ENCODE assay signal across 8 mouse cellular contexts in the genomic region with DNA sequence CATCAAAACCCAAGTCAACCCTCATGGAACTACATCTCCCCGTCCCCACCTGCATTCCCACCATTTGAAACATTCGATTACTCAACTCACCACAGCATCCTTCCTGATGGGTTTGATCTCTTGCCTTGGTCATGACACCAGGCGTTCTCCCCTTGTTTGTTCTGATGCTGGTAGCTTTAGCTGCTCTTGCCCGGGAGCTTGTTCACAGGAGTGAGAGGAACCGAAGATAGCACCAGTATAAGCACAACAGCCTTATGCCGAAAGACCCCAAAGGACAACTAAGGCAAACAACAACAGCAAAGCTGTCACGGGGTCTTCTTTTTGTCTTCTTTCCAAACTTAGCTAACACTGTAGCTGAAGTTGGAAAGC. TPM values are rescaled to one million over a fixed set of nuclear protein-coding genes. Genes with fewer than 3 reads are reported as not detected.
DNase-seq lines count a peak whose midpoint lies in the region; ATAC-seq and TF ChIP-seq lines count a peak whose summit lies in the region.

No protein-coding gene starts in this region.

- H3K9ac ChIP-seq in liver, embryonic 11.5 days (ENCODE audit: low read depth, low read length), result peak overlapping the region; percentile 83
- H3K9ac ChIP-seq in stomach, embryonic 16.5 days (ENCODE audit: low read length), result peak overlapping the region; percentile 75

- H3K27ac ChIP-seq in thymus, adult 2 months (ENCODE audit: control insufficient read depth, insufficient read depth, low read length), result no peak overlapping the region
- no peak overlapping the region for H3K27ac ChIP-seq in liver, embryonic 11.5 days (ENCODE audit: low read depth, low read length)
- peak overlapping the region; percentile 7; the same call in 1 of the 2 replicates for H3K27ac ChIP-seq in stomach, embryonic 16.5 days (ENCODE audit: low read length)

- H3K4me1 ChIP-seq in thymus, adult 2 months (replicated peaks; ENCODE audit: control insufficient read depth, insufficient read depth, low read length), result no peaks in the 10 kb centered on the region
- peaks cover 14% of the 10 kb centered on the region for H3K4me1 ChIP-seq in liver, embryonic 11.5 days (replicated peaks; ENCODE audit: control insufficient read depth, insufficient read depth, low read length)
- H3K4me1 ChIP-seq in stomach, embryonic 16.5 days (ENCODE audit: control insufficient read depth, insufficient read depth, low read length), result peaks cover 13% of the 10 kb centered on the region

- WGBS in thymus, adult 2 months, result 3% methylated on average over 7 of the region's 7 CpGs
- 4% methylated on average over 7 of the region's 7 CpGs for WGBS in liver, embryonic 11.5 days
- 2% methylated on average over 7 of the region's 7 CpGs for WGBS in stomach, embryonic 16.5 days

- H3K36me3 ChIP-seq in thymus, adult 2 months (ENCODE audit: control insufficient read depth, insufficient read depth, low read length), result no peaks in the 10 kb centered on the region
- no peaks in the 10 kb centered on the region for H3K36me3 ChIP-seq in liver, embryonic 11.5 days (ENCODE audit: control insufficient read depth, insufficient read depth, low read length)
- no peaks in the 10 kb centered on the region for H3K36me3 ChIP-seq in stomach, embryonic 16.5 days (ENCODE audit: control insufficient read depth, insufficient read depth, low read length)

- H3K9me3 ChIP-seq in liver, embryonic 11.5 days (ENCODE audit: control insufficient read depth, low read length), result no peaks in the 10 kb centered on the region
- H3K9me3 ChIP-seq in stomach, embryonic 16.5 days (replicated peaks; ENCODE audit: control insufficient read depth, low read length), result no peaks in the 10 kb centered on the region

- ATAC-seq in liver, embryonic 11.5 days (replicated peaks; ENCODE audit: low FRiP score), result peak; percentile 31
- peak; percentile 11; the same call in 1 of the 2 replicates for ATAC-seq in stomach, embryonic 16.5 days (ENCODE audit: insufficient read depth, low FRiP score)

- DNase-seq in embryo, embryonic 11.5 days (ENCODE audit: low read depth, low spot score), result peak; percentile 8
- no peak for DNase-seq in embryo, embryonic 10 days (ENCODE audit: low spot score)
- no peak for DNase-seq in thymus, adult 2 months
- no peak for DNase-seq in thymus, postnatal 25 days
- DNase-seq in liver, embryonic 11.5 days (ENCODE audit: low spot score), result no peak
- DNase-seq in MN1 (ENCODE audit: low spot score), result no peak
- no peak for DNase-seq in thymus, postnatal 10 days (ENCODE audit: low spot score in 2 of 2)

- no peak for TF ChIP-seq POLR2A in thymus, adult 2 months (IDR thresholded peaks at IDR 0.05; ENCODE audit: control insufficient read depth, extremely low read depth, insufficient read depth, low read length, poor library complexity)

- TF ChIP-seq CTCF in thymus, adult 2 months (IDR thresholded peaks at IDR 0.05; ENCODE audit: borderline replicate concordance, control insufficient read depth, extremely low read depth, insufficient read depth, low read length, poor library complexity), result no peak

- H3K4me3 ChIP-seq in thymus, adult 2 months (ENCODE audit: control insufficient read depth, insufficient read depth, low read length), result peak overlapping the region; percentile 23; the same call in 1 of the 2 replicates
- H3K4me3 ChIP-seq in liver, embryonic 11.5 days (ENCODE audit: low read depth, low read length), result peak overlapping the region; percentile 88
- H3K4me3 ChIP-seq in stomach, embryonic 16.5 days (replicated peaks; ENCODE audit: low read length), result peak overlapping the region; percentile 68

- H3K4me2 ChIP-seq in liver, embryonic 11.5 days, result peak overlapping the region; percentile 86
- peak overlapping the region; percentile 59 for H3K4me2 ChIP-seq in stomach, embryonic 16.5 days (ENCODE audit: low read depth, low read length)

- peaks cover 3% of the 10 kb centered on the region; the same call in 1 of the 2 replicates for H3K27me3 ChIP-seq in thymus, adult 2 months (ENCODE audit: control insufficient read depth, insufficient read depth, low read length)
- no peaks in the 10 kb centered on the region for H3K27me3 ChIP-seq in liver, embryonic 11.5 days (replicated peaks; ENCODE audit: control insufficient read depth, insufficient read depth, low read length)
- H3K27me3 ChIP-seq in stomach, embryonic 16.5 days (ENCODE audit: control insufficient read depth, insufficient read depth, low read length), result no peaks in the 10 kb centered on the region

RNA-seq across cellular contexts. Expression of gene Slc40a1, which starts 1.2 kb away (rescaled TPM):
- polyA plus RNA-seq in thymus, adult 2 months (2012; rRNA removed), result 14.2 and 15.3 TPM in 2 replicates
- 83.4 and 99.7 TPM in 2 replicates for polyA plus RNA-seq in liver, embryonic 11.5 days (2014; fragmentation: Nextera tagmentation; extraction: Ambion mirVana)
- polyA plus RNA-seq in stomach, embryonic 16.5 days (2015; fragmentation: Nextera tagmentation; extraction: Ambion mirVana), result 123 and 142 TPM in 2 replicates

RNA-seq across cellular contexts. Expression of gene Gm5269, which starts 35.0 kb away (rescaled TPM):
- not detected in 2 replicates for polyA plus RNA-seq in thymus, adult 2 months (2012; rRNA removed)
- polyA plus RNA-seq in liver, embryonic 11.5 days (2014; fragmentation: Nextera tagmentation; extraction: Ambion mirVana), result not detected in 2 replicates
- not detected in 2 replicates for polyA plus RNA-seq in stomach, embryonic 16.5 days (2015; fragmentation: Nextera tagmentation; extraction: Ambion mirVana)

Comparison
In these comparisons a context has a peak if more than half of its experiments do, and no peak if none do; other contexts are left out.
1. H3K4me3 ChIP-seq: peak in every context shown above with its lines; median percentile 88 in liver, embryonic 11.5 days; 68 in stomach, embryonic 16.5 days; 23 in thymus, adult 2 months.